Mouse (Mus musculus): ENCODE results near the gene Vash2.
"Not testable (repeated sequence)": the region's sequence is repeated elsewhere in the genome, so short reads cannot be mapped to it uniquely, and the experiment has no call there.

Vash2 gene

GRCm38 (mm10) chr1:190979100-190979563 is at the start of gene Vash2:
Gene Vash2, minus strand, starts transcription at chr1:190979296.
- DNase-seq (ENCODE audit: low read depth, low spot score): peak; percentile 63

GRCm38 (mm10) chr1:191026021-191026713 is 47.1 kb upstream of the Vash2 start, which contains the start of gene Flvcr1:
Gene Flvcr1, minus strand, starts transcription at chr1:191026158.
- peak; percentile 98 for DNase-seq (ENCODE audit: low read depth, low spot score)

GRCm38 (mm10) chr1:191025016-191026012 is 46.2 kb upstream of the Vash2 start:
- peak; percentile 16 for DNase-seq (ENCODE audit: low read depth, low spot score)

- DNase-seq (ENCODE audit: low read depth, low spot score): not testable (repeated sequence)
Measured at GRCm38 (mm10) chr1:191023806-191024205, 44.7 kb upstream of the Vash2 start.

GRCm38 (mm10) chr1:191023140-191023539 is 44.0 kb upstream of the Vash2 start:
- no peak for DNase-seq (ENCODE audit: low read depth, low spot score)

GRCm38 (mm10) chr1:191021016-191021415 is 41.9 kb upstream of the Vash2 start:
- DNase-seq (ENCODE audit: low read depth, low spot score): no peak

GRCm38 (mm10) chr1:191020217-191020924 is 41.3 kb upstream of the Vash2 start:
- DNase-seq (ENCODE audit: low read depth, low spot score): no peak

GRCm38 (mm10) chr1:191019803-191020202 is 40.7 kb upstream of the Vash2 start:
- DNase-seq (ENCODE audit: low read depth, low spot score): no peak

GRCm38 (mm10) chr1:191014271-191014670 is 35.2 kb upstream of the Vash2 start:
- DNase-seq (ENCODE audit: low read depth, low spot score): no peak

GRCm38 (mm10) chr1:191008707-191009106 is 29.6 kb upstream of the Vash2 start:
- DNase-seq (ENCODE audit: low read depth, low spot score): no peak

GRCm38 (mm10) chr1:191002201-191002600 is 23.1 kb upstream of the Vash2 start:
- DNase-seq (ENCODE audit: low read depth, low spot score): no peak

- DNase-seq (ENCODE audit: low read depth, low spot score): no peak
Measured at GRCm38 (mm10) chr1:191000686-191001085, 21.6 kb upstream of the Vash2 start.

- no peak for DNase-seq (ENCODE audit: low read depth, low spot score)
Measured at GRCm38 (mm10) chr1:190998027-190998426, 18.9 kb upstream of the Vash2 start.

- DNase-seq (ENCODE audit: low read depth, low spot score): no peak
Measured at GRCm38 (mm10) chr1:190996346-190996877, 17.3 kb upstream of the Vash2 start.

GRCm38 (mm10) chr1:190995548-190995947 is 16.5 kb upstream of the Vash2 start:
- DNase-seq (ENCODE audit: low read depth, low spot score): no peak

- no peak for DNase-seq (ENCODE audit: low read depth, low spot score)
Measured at GRCm38 (mm10) chr1:190989437-190990082, 10.5 kb upstream of the Vash2 start.

- DNase-seq (ENCODE audit: low read depth, low spot score): no peak
Measured at GRCm38 (mm10) chr1:190981412-190981811, 2.3 kb upstream of the Vash2 start.

GRCm38 (mm10) chr1:190980470-190980869 is 1.4 kb upstream of the Vash2 start:
- DNase-seq (ENCODE audit: low read depth, low spot score): no peak

- DNase-seq (ENCODE audit: low read depth, low spot score): peak; percentile 11
Measured at GRCm38 (mm10) chr1:190978511-190979073, 504 bp downstream of the Vash2 start.

GRCm38 (mm10) chr1:190978001-190978400 is 1.1 kb downstream of the Vash2 start:
- DNase-seq (ENCODE audit: low read depth, low spot score): no peak

All from WW6 (cell line).